Mouse (Mus musculus) stomach, postnatal 0 days (tissue): ENCODE results near the gene Srrt.

ENCODE experiments used
- CTCF ChIP-seq: IDR thresholded peaks from 2 replicates; pipeline ENCODE4 v1.5.1; 2016; ENCODE audit warnings: antibody characterized with exemption, low read depth, mild to moderate bottlenecking, moderate library complexity
- EP300 ChIP-seq: optimal IDR thresholded peaks from 2 replicates; pipeline ENCODE3; 2016; ENCODE audit warnings: antibody characterized with exemption

GRCm38 (mm10) chr5:137334317-137334716 is 26.8 kb upstream of the Srrt start:
- TF ChIP-seq CTCF (no peak), EP300 (no peak)
